Mouse (Mus musculus) lung, embryonic 16.5 days (tissue): ENCODE results near the gene Sap30. TPM values are rescaled to one million over a fixed set of nuclear protein-coding genes. Genes with fewer than 3 reads are reported as not detected.
A peak's percentile ranks its signal among the peaks of the same experiment; 100 is the strongest.
"Not testable (repeated sequence)": the region's sequence is repeated elsewhere in the genome, so short reads cannot be mapped to it uniquely, and the experiment has no call there.

Source experiments
- ATAC-seq: fragments of 200-750 bp; cut with Nextera tagmentation; 2 replicates; pipeline ENCODE4 v1.8.0; 2017; ENCODE audit warnings: low read depth, mild to moderate bottlenecking, moderate library complexity
- H3K27ac ChIP-seq: fragments of 300-500 bp; sonication (generic); 2 replicates; pipeline ENCODE4 v1.5.1; 2014; ENCODE audit warnings: mild to moderate bottlenecking, control low read depth, low read length
- H3K27me3 ChIP-seq: fragments of 300-500 bp; sonication (generic); 2 replicates; pipeline ENCODE4 v1.6.1; 2014; ENCODE audit warnings: low read depth, low read length, mixed read lengths; ENCODE audit not compliant: control insufficient read depth, insufficient read depth
- H3K36me3 ChIP-seq: fragments of 300-500 bp; sonication (generic); 2 replicates; pipeline ENCODE4 v1.6.1; 2014; ENCODE audit warnings: low read length; ENCODE audit not compliant: control insufficient read depth, insufficient read depth
- H3K4me1 ChIP-seq: fragments of 300-500 bp; sonication (generic); replicated peaks from 2 replicates; pipeline ENCODE4 v1.6.1; 2014; ENCODE audit warnings: low read length, mixed read lengths; ENCODE audit not compliant: control insufficient read depth, insufficient read depth
- H3K4me2 ChIP-seq: fragments of 300-500 bp; sonication (generic); 2 replicates; pipeline ENCODE4 v1.6.1; 2014; ENCODE audit warnings: low read depth, low read length, control low read depth
- H3K4me3 ChIP-seq: fragments of 300-500 bp; sonication (generic); 2 replicates; pipeline ENCODE4 v1.5.1; 2014; ENCODE audit warnings: mild to moderate bottlenecking, low read length, control low read depth
- H3K9ac ChIP-seq: fragments of 300-500 bp; sonication (generic); 2 replicates; pipeline ENCODE4 v1.6.1; 2014; ENCODE audit warnings: low read length, control low read depth
- H3K9me3 ChIP-seq: fragments of 300-500 bp; sonication (generic); 2 replicates; pipeline ENCODE4 v1.6.1; 2016; ENCODE audit warnings: low read length; ENCODE audit not compliant: control insufficient read depth
- WGBS: fragments of 180-500 bp; shearing (Covaris S2); extraction: QIAGEN DNeasy Blood & Tissue Kit; methylation state at CpG from one replicate; pipeline ENCODE4 v1.1.7; 2014; 5-methylcytosine and 5-hydroxymethylcytosine counted together
- polyA plus RNA-seq: library from polyadenylated mRNA; unstranded; fragments of >200 nt; fragmentation: Nextera tagmentation; extraction: Ambion mirVana; gene quantifications from 2 replicates; pipeline ENCODE4 v1.2.1, GENCODE M21; 2015

Gene Sap30
- polyA plus RNA-seq, 1 experiment from 2014 or later: 28.1 TPM

- no peak overlapping the region for H3K27ac ChIP-seq
- no peak for ATAC-seq
- H3K36me3 ChIP-seq: peaks cover 23% of the 10 kb centered on the region
- no peaks in the 10 kb centered on the region for H3K27me3 ChIP-seq
- no peak overlapping the region for H3K9ac ChIP-seq
- peaks cover 7% of the 10 kb centered on the region for H3K4me1 ChIP-seq
- WGBS: 82% methylated on average over 3 of the region's 3 CpGs
- no peak overlapping the region for H3K4me3 ChIP-seq
- H3K4me2 ChIP-seq: no peak overlapping the region
- no peaks in the 10 kb centered on the region for H3K9me3 ChIP-seq
These were observed 30.1 kb upstream of the Sap30 start for GRCm38 (mm10) chr8:57517723-57518122.

DNA sequence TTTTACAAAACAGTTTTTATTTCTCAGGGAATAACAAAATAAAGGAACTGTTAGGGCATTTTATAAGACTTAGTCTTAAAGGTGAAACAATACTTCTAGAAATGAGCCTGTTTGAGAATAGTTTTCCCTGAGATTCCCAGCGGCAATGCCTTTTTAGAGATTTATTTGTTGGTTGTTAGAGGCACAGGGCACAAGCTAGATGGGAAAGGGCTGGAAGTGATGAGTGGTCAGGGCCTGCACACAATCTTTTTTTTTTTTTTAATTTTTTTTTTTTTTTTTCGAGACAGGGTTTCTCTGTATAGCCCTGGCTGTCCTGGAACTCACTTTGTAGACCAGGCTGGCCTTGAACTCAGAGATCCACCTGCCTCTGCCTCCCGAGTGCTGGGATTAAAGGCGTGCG, 29.0 kb upstream of the Sap30 start:
- not testable (repeated sequence) for H3K9me3 ChIP-seq, ATAC-seq, H3K27ac ChIP-seq, H3K27me3 ChIP-seq, H3K4me1 ChIP-seq, H3K4me3 ChIP-seq, H3K4me2 ChIP-seq, H3K9ac ChIP-seq
- H3K36me3 ChIP-seq: peaks cover 23% of the 10 kb centered on the region
- WGBS: 77% methylated on average over 5 of the region's 5 CpGs

DNA sequence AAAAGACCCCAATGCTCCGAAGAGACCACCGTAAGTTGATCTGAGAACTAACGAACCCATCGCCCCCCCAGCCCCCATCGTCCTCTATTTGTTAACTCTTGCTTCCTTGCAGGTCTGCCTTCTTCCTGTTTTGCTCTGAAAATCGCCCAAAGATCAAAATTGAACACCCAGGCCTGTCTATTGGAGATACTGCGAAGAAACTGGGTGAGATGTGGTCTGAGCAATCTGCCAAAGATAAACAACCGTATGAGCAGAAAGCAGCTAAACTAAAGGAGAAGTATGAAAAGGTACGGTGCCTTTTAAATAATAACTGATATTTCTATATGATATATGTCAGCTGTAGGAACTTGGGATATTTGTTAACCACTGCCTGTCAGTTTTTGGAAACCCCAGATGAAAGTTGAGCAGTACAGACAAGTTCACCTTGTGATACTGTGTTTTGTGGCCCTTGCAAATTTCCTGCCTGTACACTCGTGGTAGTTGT, 25.6 kb upstream of the Sap30 start:
- Histone ChIP-seq H3K4me2 (peak overlapping the region; percentile 71), H3K27ac (peak overlapping the region; percentile 100), H3K9ac (peak overlapping the region; percentile 100), H3K4me3 (peak overlapping the region; percentile 90), H3K36me3 (peaks cover 23% of the 10 kb centered on the region), H3K4me1 (peaks cover 12% of the 10 kb centered on the region)
- H3K9me3 ChIP-seq, H3K27me3 ChIP-seq, ATAC-seq: not testable (repeated sequence)
- WGBS: 4% methylated on average over 10 of the region's 10 CpGs

- peak overlapping the region; percentile 71 for H3K4me2 ChIP-seq
- H3K9me3 ChIP-seq: no peaks in the 10 kb centered on the region
- H3K4me1 ChIP-seq: peaks cover 12% of the 10 kb centered on the region
- WGBS: 0% methylated on average over 51 of the region's 96 CpGs
- peak overlapping the region; percentile 90 for H3K4me3 ChIP-seq
- ATAC-seq: peak; percentile 64
- H3K27ac ChIP-seq: peak overlapping the region; percentile 100
- H3K36me3 ChIP-seq: peaks cover 19% of the 10 kb centered on the region
- no peaks in the 10 kb centered on the region for H3K27me3 ChIP-seq
- H3K9ac ChIP-seq: peak overlapping the region; percentile 100
These were observed 24.7 kb upstream of the Sap30 start for GRCm38 (mm10) chr8:57512141-57513056.

- WGBS: 0% methylated on average over 63 of the region's 63 CpGs
- Histone ChIP-seq H3K27ac (peak within 1 kb of the TSS; percentile 100), H3K4me3 (peak within 1 kb of the TSS; percentile 90), H3K9me3 (no peaks in the 10 kb centered on the region), H3K4me2 (peak within 1 kb of the TSS; percentile 89), H3K27me3 (no peaks in the 10 kb centered on the region), H3K9ac (peak within 1 kb of the TSS; percentile 100), H3K4me1 (peaks cover 12% of the 10 kb centered on the region), H3K36me3 (peaks cover 15% of the 10 kb centered on the region)
- ATAC-seq: peak; percentile 99
These were observed 23.9 kb upstream of the Sap30 start, which contains the start of gene Hmgb2 for GRCm38 (mm10) chr8:57511316-57512118. Hmgb2 (plus strand) TSS chr8:57511907.

GRCm38 (mm10) chr8:57510791-57511315, 23.2 kb upstream of the Sap30 start:
- Histone ChIP-seq H3K27ac (peak overlapping the region; percentile 97), H3K36me3 (peaks cover 11% of the 10 kb centered on the region; the same call in 1 of the 2 replicates), H3K4me1 (peaks cover 12% of the 10 kb centered on the region), H3K4me3 (peak overlapping the region; percentile 69), H3K4me2 (peak overlapping the region; percentile 89), H3K9ac (peak overlapping the region; percentile 93), H3K9me3 (no peaks in the 10 kb centered on the region), H3K27me3 (no peaks in the 10 kb centered on the region)
- ATAC-seq: peak; percentile 1; the same call in 1 of the 2 replicates
- WGBS: under 1% methylated on average over 31 of the region's 31 CpGs

DNA sequence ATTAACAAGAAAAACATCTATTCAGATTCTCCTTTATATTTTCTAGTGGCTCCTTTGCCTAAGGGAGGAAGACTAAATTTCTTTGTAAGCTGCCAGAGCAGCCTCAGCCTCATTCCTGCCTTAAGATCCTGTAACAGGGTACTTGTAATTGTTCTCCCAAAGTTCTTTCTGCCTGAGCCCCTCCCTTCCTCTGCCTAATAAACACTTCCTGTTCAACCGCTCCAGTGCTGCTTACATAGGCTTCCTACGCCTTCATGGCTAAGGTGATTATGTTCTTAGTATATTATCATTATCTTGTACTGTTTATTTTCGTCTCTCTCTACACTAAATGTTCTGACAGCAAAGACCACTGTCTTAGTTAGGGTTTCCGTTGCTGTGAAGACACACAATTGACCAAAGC, 21.0 kb upstream of the Sap30 start:
- 69% methylated on average over 4 of the region's 4 CpGs for WGBS
- H3K9ac ChIP-seq: no peak overlapping the region
- H3K4me2 ChIP-seq: no peak overlapping the region
- H3K4me3 ChIP-seq: no peak overlapping the region
- no peaks in the 10 kb centered on the region for H3K9me3 ChIP-seq
- H3K27ac ChIP-seq: peak overlapping the region; percentile 12; the same call in 1 of the 2 replicates
- no peak for ATAC-seq
- H3K36me3 ChIP-seq: 0 out of 2 replicates have a peak, but pooled peaks cover 3% of the 10 kb centered on the region
- peaks cover 13% of the 10 kb centered on the region for H3K4me1 ChIP-seq
- H3K27me3 ChIP-seq: no peaks in the 10 kb centered on the region

DNA sequence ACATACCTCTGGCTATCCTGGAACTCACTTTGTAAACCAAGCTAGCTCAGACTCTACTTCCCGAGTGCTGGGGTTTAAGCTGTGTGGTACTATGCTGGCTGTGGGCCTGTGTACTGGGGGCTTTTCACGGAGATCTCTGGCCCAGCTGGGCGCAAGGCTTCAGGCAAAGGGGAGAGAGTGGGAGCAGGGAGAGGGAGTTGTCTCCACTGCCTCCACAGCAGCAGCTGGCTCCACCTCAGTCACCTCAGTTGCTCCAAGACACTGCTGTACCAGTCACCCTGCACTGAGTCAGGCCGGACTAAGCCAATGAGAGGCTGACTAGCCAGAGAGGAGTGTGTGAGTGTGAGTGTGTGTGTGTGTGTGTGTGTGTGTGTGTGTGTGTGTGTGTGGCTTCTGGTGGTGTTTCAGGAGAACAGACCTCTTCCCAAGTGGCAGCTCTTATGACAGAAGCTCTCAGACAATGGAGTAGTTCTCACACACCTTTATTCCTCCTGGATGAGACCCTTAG, 19.9 kb upstream of the Sap30 start:
- 86% methylated on average over 4 of the region's 4 CpGs for WGBS
- Histone ChIP-seq H3K9me3 (no peaks in the 10 kb centered on the region), H3K27ac (no peak overlapping the region), H3K36me3 (no peaks in the 10 kb centered on the region), H3K4me1 (peaks cover 10% of the 10 kb centered on the region; the same call in 1 of the 2 replicates), H3K4me2 (no peak overlapping the region), H3K4me3 (no peak overlapping the region), H3K27me3 (no peaks in the 10 kb centered on the region), H3K9ac (no peak overlapping the region)
- ATAC-seq: no peak
